Mouse (Mus musculus) stomach, postnatal 0 days (tissue): ENCODE measurements around the gene Sox12. TPM values are rescaled to one million over a fixed set of nuclear protein-coding genes. Genes with fewer than 3 reads are reported as not detected.
"Not testable (repeated sequence)": the region's sequence is repeated elsewhere in the genome, so short reads cannot be mapped to it uniquely, and the experiment has no call there.

Experiments used
- ATAC-seq: fragments of 200-750 bp; cut with Nextera tagmentation; 2 replicates; pipeline ENCODE4 v1.8.0; 2017; ENCODE audit not compliant: low FRiP score, low TSS enrichment
- DNase-seq: peaks from one replicate; pipeline ENCODE4 v3.0.0-alpha.2; 2016; ENCODE audit warnings: low spot score
- H3K27ac ChIP-seq: fragments of 300-500 bp; sonication (generic); replicated peaks from 2 replicates; pipeline ENCODE4 v1.5.1; 2014; ENCODE audit warnings: mild to moderate bottlenecking, control low read depth
- H3K27me3 ChIP-seq: fragments of 300-500 bp; sonication (generic); 2 replicates; pipeline ENCODE4 v1.6.1; 2014; ENCODE audit warnings: low read length; ENCODE audit not compliant: control insufficient read depth, insufficient read depth
- H3K36me3 ChIP-seq: fragments of 300-500 bp; sonication (generic); 2 replicates; pipeline ENCODE4 v1.6.1; 2014; ENCODE audit warnings: low read length, mixed read lengths; ENCODE audit not compliant: control insufficient read depth, insufficient read depth
- H3K4me1 ChIP-seq: fragments of 300-500 bp; sonication (generic); replicated peaks from 2 replicates; pipeline ENCODE4 v1.6.1; 2014; ENCODE audit warnings: antibody characterized with exemption; ENCODE audit not compliant: control insufficient read depth, insufficient read depth
- H3K4me2 ChIP-seq: fragments of 300-500 bp; sonication (generic); replicated peaks from 2 replicates; pipeline ENCODE4 v1.6.1; 2014; ENCODE audit warnings: low read depth, mild to moderate bottlenecking, control low read depth, moderate library complexity
- H3K4me3 ChIP-seq: fragments of 300-500 bp; sonication (generic); 2 replicates; pipeline ENCODE4 v1.5.1; 2014; ENCODE audit warnings: low read depth, low read length, control low read depth
- H3K9ac ChIP-seq: fragments of 300-500 bp; sonication (generic); 2 replicates; pipeline ENCODE4 v1.6.1; 2014; ENCODE audit warnings: mild to moderate bottlenecking, low read length, control low read depth, mixed read lengths
- H3K9me3 ChIP-seq: fragments of 300-500 bp; sonication (generic); 2 replicates; pipeline ENCODE4 v1.6.1; 2016; ENCODE audit warnings: low read length; ENCODE audit not compliant: control insufficient read depth
- CTCF ChIP-seq: IDR thresholded peaks from 2 replicates; pipeline ENCODE4 v1.5.1; 2016; ENCODE audit warnings: antibody characterized with exemption, low read depth, mild to moderate bottlenecking, moderate library complexity
- EP300 ChIP-seq: optimal IDR thresholded peaks from 2 replicates; pipeline ENCODE3; 2016; ENCODE audit warnings: antibody characterized with exemption
- WGBS: fragments of 180-500 bp; shearing (Covaris S2); extraction: QIAGEN DNeasy Blood & Tissue Kit; methylation state at CpG from one replicate; pipeline ENCODE4 v1.1.7; 2014; 5-methylcytosine and 5-hydroxymethylcytosine counted together
- polyA plus RNA-seq: library from polyadenylated mRNA; unstranded; fragments of >200 nt; fragmentation: Nextera tagmentation; extraction: Ambion mirVana; gene quantifications from 2 replicates; pipeline ENCODE4 v1.2.1, GENCODE M21; 2015

Gene Sox12
- polyA plus RNA-seq, 1 experiment from 2014 or later, result 2.7 TPM

GRCm38 (mm10) chr2:152438963-152439362 is 41.1 kb upstream of the Sox12 start:
- no peaks in the 10 kb centered on the region for H3K36me3 ChIP-seq
- no peak overlapping the region for H3K4me3 ChIP-seq
- peak; percentile 64 for TF ChIP-seq CTCF
- TF ChIP-seq EP300, result no peak
- H3K27me3 ChIP-seq, result no peaks in the 10 kb centered on the region
- no peaks in the 10 kb centered on the region for H3K4me1 ChIP-seq
- WGBS, result 42% methylated on average over 1 of the region's 1 CpGs
- H3K4me2 ChIP-seq, result no peak overlapping the region
- ATAC-seq (peak; percentile 33; the same call in 1 of the 2 replicates), DNase-seq (no peak)
- no peak overlapping the region for H3K9ac ChIP-seq
- no peaks in the 10 kb centered on the region for H3K9me3 ChIP-seq
- H3K27ac ChIP-seq, result no peak overlapping the region

GRCm38 (mm10) chr2:152436983-152437860 is 39.4 kb upstream of the Sox12 start:
- Histone ChIP-seq H3K27ac (no peak overlapping the region), H3K36me3 (no peaks in the 10 kb centered on the region), H3K4me3 (0 out of 2 replicates have a peak overlapping the region, but pooled peaks have one; percentile 12), H3K9ac (no peak overlapping the region), H3K4me1 (no peaks in the 10 kb centered on the region), H3K27me3 (no peaks in the 10 kb centered on the region), H3K9me3 (no peaks in the 10 kb centered on the region), H3K4me2 (peak overlapping the region; percentile 53)
- ATAC-seq (peak; percentile 85), DNase-seq (peak; percentile 85)
- TF ChIP-seq EP300 (no peak), CTCF (peak; percentile 98)
- WGBS, result 5% methylated on average over 23 of the region's 23 CpGs

- no peak for TF ChIP-seq EP300
- no peak for TF ChIP-seq CTCF
- DNase-seq (no peak), ATAC-seq (no peak)
- H3K9ac ChIP-seq, result no peak overlapping the region
- no peaks in the 10 kb centered on the region for H3K4me1 ChIP-seq
- H3K27ac ChIP-seq, result no peak overlapping the region
- no peak overlapping the region for H3K4me3 ChIP-seq
- no peak overlapping the region for H3K4me2 ChIP-seq
- 74% methylated on average over 7 of the region's 7 CpGs for WGBS
- H3K27me3 ChIP-seq, result no peaks in the 10 kb centered on the region
- H3K36me3 ChIP-seq, result no peaks in the 10 kb centered on the region
- no peaks in the 10 kb centered on the region for H3K9me3 ChIP-seq
Observed at GRCm38 (mm10) chr2:152436405-152436901, 38.6 kb upstream of the Sox12 start.

- not testable (repeated sequence) for H3K27me3 ChIP-seq, H3K9ac ChIP-seq, H3K9me3 ChIP-seq, H3K4me2 ChIP-seq, H3K27ac ChIP-seq, H3K4me1 ChIP-seq, DNase-seq, H3K36me3 ChIP-seq, H3K4me3 ChIP-seq, ATAC-seq
- 83% methylated on average over 2 of the region's 2 CpGs for whole genome bisulfite sequencing
- peak; percentile 40 for TF ChIP-seq CTCF
Observed at GRCm38 (mm10) chr2:152428481-152428880, 30.6 kb upstream of the Sox12 start.

GRCm38 (mm10) chr2:152427493-152427892 is 29.6 kb upstream of the Sox12 start:
- Histone ChIP-seq H3K27me3 (no peaks in the 10 kb centered on the region), H3K4me3 (no peak overlapping the region), H3K4me2 (peak overlapping the region; percentile 21; the same call in 1 of the 2 replicates), H3K9me3 (no peaks in the 10 kb centered on the region), H3K9ac (no peak overlapping the region), H3K36me3 (no peaks in the 10 kb centered on the region), H3K27ac (no peak overlapping the region), H3K4me1 (no peaks in the 10 kb centered on the region)
- ATAC-seq (no peak), DNase-seq (no peak)
- TF ChIP-seq CTCF, result no peak
- no peak for TF ChIP-seq EP300
- WGBS, result 7% methylated on average over 12 of the region's 12 CpGs

- no peak overlapping the region for H3K4me3 ChIP-seq
- peak overlapping the region; percentile 98 for H3K27ac ChIP-seq
- ATAC-seq (no peak), DNase-seq (no peak)
- H3K36me3 ChIP-seq, result no peaks in the 10 kb centered on the region
- WGBS, result 92% methylated on average over 3 of the region's 3 CpGs
- H3K9me3 ChIP-seq, result no peaks in the 10 kb centered on the region
- H3K9ac ChIP-seq, result no peak overlapping the region
- TF ChIP-seq CTCF, result no peak
- no peak for TF ChIP-seq EP300
- no peaks in the 10 kb centered on the region for H3K27me3 ChIP-seq
- 0 out of 2 replicates have a peak overlapping the region, but pooled peaks have one; percentile 79 for H3K4me2 ChIP-seq
- H3K4me1 ChIP-seq, result 0 out of 2 replicates have a peak, but pooled peaks cover 3% of the 10 kb centered on the region
Observed at GRCm38 (mm10) chr2:152415786-152416185, 17.9 kb upstream of the Sox12 start.
